Mouse (Mus musculus) erythroblast, embryonic 14.5 days (primary cell): ENCODE results near the gene Cops8.

ENCODE experiments used
- GATA1 ChIP-seq: IDR thresholded peaks from 2 replicates; pipeline ENCODE4 v1.6.1; 2012; ENCODE audit warnings: low read length, inconsistent platforms, mixed read lengths
- TAL1 ChIP-seq: IDR thresholded peaks from 3 replicates; pipeline ENCODE4 v1.6.1; 2012; ENCODE audit warnings: low read length, inconsistent platforms, mixed read lengths

GRCm38 (mm10) chr1:90660150-90660549 lies 57.4 kb downstream of the Cops8 start:
- TF ChIP-seq GATA1, result no peak
- no peak for TF ChIP-seq TAL1
